Mouse (Mus musculus) mature B cell (primary cell): ENCODE data around the gene Khdc4.

Experiments used
- in situ Hi-C: fragments of 300-500 bp; cut with MboI; formaldehyde crosslinking; loops from 2 replicates; pipeline ENCODE4 v1.14.3; 2019

Khdc4 gene

DNA sequence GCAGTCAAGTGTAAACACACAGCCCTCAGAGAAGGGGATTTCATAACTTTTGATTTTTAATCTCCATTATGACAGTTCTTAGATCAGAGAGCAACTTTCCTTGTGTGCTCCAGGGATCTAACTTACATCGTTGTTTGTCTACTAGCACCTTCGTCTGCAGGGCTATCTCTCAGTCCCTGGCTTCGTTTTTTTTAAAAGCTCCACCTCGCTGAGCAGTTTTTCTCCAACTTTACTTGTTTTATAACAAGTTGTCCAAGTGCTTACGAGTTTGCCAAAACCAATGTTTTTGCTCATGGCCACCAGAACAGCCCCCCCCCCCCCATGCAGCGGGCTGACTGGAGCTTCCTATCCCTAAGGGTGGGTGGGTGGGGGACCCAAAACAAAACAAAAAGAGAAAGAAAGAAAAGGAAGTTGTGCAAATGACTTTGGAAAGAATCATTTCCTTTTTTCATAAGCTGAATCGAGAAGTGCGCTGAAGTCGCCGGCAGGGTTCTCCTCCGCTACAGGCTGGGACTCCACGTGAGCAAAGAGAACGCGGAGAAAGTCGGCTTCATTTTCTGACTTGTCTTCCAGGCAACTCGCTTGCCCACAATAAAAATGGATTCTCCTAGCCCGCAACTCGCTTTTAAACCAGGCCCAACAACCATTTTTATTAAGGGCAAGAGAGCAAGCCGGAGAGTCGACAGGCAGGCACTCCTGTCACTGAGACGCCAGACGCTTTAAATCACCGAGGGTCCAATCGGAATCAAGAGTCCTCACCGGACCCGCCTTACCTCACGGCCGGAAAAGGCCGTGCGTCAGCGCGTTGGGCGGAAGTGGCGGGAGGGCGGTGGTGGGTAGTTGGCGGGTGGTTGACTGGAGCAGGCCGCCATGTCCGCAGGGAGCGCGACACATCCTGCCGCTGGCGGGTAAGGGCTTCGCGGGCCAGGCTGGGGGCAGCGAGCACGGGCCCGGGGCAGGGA lies at the start of gene Khdc4:
TSS of gene Khdc4 (plus strand) at position 824 of the 962 bp plus-strand sequence.
- in situ Hi-C loops = no loop called here

DNA sequence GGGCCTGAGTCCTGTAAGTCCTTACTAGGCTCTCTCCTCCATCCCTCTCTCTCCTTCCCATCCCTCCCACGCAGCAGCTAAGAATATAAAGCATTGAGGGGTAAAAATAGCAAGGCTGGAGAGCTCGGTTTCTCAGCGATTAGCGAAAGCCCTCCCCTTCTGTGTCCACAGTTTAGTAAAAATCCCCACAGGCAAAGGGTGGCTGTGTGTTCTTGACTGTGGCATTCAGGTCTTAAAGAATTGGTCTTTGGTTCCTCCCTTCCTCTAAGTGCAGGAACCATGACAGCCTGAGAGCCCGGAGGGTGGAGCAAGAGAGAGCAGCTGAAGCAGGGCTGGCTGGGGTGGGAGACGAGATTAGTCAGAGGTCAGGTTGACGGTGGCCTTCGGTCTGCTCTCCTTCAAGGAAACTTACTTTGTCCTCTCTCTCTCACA lies 49.0 kb upstream of the Khdc4 start:
- in situ Hi-C loops = no loop called here

DNA sequence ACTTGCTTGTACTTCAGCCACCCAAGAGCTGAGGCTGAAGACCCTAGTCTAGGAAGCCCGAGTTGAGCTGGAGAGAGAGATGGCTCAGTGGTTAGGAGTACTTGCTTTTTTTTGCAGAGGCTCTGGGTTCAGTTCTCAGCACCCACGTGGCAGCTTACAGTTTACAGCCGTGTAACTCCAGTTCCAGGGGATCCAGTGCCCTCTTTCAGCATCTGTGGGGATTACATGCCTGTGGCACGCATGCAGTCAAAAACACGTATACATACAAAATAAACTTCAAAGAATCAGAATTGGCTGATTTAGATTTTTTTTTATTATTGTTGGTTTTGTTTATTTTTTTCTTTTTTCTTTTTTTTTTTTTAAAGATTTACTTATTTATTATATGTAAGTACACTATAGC lies 48.5 kb upstream of the Khdc4 start:
- in situ Hi-C loops = no loop called here

DNA sequence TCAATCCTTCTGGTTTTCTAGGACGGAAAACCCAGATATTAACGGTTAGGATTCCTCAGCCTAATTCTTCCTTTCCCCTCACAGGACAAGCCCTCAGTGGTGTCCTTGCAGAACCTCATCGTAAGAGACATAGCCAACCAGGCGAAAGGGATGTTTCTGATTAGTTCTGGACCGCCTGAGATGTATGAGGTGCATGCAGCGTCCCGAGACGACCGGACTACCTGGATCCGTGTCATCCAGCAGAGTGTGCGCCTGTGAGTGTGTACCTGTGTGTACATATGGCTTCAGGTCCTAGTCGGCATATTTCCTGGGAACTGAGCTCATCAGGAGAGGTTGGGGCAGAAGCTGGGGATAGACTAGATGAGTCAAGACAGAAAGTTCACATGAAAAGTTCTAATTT lies 46.4 kb upstream of the Khdc4 start:
- in situ Hi-C loops = no loop called here

DNA sequence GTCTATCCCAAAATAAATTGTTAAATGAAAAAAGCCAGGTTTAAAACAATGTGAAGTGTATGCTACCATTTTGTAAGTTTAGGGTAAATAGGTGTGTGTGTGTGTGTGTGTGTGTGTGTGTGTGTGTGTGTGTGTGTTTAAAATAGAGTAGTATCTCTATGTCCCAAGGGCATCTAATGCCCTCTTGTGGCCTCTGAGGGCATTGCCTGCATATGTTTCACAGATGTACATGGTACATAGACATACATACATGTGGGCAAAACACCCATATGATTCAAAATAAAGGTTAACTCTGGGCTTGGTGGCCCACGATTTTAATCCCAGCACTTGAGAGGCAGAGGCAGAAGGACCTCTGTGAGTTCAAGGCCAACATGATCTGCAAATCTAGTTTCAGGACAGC lies 44.9 kb upstream of the Khdc4 start:
- in situ Hi-C loops = loop anchor here (5.0 kb wide), 1 partner anchor 33 kb away; the partner anchor contains the start of gene Arhgef2

DNA sequence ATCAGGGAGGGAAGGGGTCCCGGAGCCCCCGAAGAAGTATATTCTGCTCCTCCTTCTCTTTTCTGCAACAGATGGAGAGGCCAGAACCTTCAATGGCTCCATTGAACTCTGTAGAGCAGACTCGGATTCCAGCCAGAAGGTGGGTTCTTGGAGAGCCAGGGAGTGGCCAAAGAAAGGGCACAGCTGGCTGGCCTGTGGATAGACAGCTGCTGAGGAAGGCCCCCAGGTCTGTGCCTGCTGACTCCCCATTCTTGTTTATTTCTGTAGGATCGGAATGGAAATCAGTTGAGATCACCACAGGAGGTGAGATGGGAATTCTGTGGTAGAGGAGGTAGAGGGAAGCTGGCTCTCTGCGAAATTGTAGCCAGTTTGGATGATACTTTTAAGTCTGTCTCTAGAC lies 42.5 kb upstream of the Khdc4 start:
- in situ Hi-C loops = loop anchor here (5.0 kb wide), 1 partner anchor 36 kb away; the partner anchor contains the start of gene Arhgef2

DNA sequence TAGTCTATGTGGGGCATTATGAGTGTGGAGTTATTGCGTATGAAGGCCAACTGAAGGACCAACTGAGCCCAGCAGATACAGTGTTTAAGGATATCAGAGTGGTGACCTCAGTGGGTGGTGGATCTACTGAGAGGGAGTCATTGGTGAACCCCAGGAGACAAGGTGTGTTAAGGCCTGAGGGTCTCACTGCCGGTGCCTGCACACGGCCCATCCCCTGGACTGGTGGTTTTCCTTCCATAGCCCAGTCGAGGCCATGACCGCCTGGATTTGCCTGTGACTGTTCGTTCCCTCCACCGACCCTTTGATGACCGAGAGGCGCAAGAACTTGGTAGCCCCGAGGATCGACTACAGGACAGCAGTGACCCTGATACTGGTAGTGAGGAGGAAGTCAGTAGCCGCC lies 39.7 kb upstream of the Khdc4 start:
- in situ Hi-C loops = no loop called here

DNA sequence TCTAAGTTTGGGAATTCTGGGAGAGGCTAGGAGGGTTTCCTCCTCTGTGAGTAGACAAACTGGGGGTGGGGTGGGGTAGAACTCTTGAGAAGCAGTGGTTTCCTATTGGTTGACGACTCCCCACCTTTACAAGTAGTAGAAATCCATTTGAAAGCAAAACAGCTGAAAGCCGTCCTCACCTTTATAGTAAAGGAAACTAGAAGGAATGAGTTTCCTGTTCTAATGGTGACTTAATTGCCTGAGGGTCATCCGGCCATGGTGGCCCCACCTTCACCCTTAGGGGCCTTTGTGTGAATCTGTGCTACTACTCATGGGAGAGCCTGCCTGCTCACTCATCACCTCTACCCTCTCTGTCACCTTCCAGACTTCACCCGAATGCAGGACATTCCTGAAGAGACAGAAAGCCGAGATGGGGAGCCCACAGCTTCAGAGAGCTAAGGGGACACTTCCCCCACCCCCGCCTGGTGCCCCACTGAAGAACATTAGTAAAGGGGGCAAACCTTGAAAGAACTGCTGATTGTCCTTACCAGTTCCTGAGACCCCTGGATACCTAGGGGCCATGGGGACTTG lies 39.1 kb upstream of the Khdc4 start:
- in situ Hi-C loops = no loop called here

DNA sequence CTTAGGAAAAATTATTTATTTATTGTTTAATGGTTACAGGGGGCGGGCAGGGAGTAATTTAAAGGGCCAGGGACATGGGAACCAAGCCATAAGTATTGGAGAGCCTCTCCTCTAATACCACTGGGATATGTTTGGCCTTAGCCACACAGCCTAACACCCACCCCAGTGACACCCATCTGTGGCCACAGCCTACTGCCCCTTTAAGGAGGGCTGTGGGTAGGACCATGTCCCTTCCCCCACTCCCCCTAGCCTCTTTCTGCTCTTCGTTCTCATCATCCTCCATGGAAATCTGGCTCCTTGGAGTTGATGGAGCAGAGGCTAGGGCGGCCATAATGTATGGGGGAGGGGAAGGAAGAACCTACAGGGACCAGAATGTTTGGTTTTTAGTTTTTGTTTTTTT lies 38.5 kb upstream of the Khdc4 start:
- in situ Hi-C loops = no loop called here

DNA sequence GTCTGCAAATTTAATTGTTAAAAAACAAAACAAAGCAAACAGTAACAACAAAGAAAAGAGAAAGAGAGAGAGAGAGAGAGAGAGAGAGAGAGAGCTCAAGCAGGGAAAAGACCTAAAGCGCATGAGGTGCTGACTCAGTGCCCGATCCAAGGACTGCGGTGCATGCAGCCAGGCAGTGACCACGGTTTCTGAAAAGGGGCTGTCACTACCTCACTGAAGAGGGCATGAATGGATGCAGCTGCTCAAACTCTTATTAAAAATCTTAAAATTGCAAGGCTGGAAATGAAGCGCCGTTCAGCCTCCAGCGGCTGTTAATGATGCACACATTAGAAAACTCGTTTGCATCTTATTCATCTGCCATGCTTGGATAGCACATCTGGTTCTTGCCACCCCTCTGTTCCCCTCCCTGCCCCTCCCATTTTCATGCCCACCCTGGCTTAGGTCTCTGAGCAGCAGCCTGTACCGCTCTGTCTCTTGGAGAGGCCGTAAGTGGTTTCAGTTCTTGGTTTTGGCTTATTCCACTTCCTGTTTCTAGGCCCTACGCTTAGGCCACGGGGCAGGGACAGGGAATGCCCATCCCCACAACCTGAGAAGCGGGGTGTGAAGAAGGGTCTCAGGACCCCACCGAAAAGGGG lies 37.7 kb upstream of the Khdc4 start:
- in situ Hi-C loops = no loop called here

DNA sequence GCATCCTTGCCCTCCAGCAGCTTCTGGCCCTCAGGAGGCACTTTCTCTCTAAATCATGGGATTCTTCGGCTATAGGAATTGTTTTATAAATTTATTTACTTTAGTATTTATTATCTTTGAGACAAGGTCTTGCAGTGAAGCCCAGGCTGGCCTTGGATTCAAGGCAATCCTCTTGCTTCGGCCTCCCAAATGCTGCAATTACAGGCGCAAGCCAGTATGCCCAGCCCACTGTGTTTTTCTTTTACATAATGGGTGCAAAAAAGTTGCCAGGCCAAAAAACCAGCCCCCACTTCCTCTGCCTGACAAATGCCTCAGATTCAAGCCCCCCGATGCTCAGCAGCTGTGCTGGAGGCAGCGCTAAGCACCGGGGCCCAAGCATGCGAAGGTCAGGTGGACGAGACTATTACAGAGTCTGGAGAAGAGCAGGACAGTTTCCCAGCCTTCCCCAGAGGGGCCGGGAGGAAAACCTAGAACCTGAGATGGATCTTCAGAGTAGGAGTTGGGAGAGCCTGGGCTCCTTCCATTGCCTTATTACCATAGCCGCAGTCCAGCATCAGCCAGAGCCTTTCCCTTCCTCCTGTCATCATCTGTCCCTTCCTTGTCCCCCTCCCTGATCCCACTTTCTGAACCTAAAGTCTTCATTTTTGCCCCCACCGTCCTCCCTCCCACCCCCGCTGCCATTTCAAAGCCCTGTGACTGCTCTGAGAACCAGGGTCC lies 37.0 kb upstream of the Khdc4 start:
- in situ Hi-C loops = no loop called here

DNA sequence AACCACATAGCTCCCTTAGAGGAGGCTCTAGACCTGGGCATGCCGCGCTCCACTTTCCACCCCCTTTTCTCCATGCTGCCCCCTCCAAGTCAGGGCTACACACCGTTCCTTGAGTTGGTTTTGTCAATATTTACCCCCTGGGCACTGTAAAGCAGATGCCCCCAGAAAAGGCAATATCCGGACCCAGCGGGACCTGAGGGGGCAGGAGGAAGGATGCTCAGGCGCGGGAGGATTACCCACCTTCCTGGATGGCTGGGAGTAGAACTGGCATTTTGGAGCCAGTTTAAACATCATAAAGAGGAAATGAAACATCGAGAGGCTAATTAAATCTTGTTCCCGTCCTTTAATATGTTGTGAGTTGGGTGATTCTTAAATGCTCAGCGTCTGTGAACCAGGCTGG lies 36.4 kb upstream of the Khdc4 start:
- in situ Hi-C loops = no loop called here

DNA sequence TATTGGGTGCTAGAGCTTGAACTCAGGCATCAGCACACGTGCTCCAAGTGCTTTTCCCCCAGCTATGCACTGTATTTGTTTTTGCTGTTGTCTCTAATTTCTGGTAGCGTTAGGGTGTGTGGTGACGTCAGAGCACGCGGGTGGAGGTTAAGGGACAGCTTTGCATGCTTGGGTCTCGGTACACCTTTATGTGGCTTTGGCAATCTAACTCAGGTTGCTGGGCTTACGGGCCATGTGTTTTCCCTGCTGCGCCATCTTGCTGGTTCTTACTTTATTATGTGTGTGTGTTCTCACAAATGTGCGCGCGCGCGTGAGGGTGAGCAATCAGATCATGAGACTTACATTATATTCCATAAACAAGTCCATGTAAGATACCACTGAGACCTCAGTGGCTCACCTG lies 35.6 kb upstream of the Khdc4 start:
- in situ Hi-C loops = no loop called here

DNA sequence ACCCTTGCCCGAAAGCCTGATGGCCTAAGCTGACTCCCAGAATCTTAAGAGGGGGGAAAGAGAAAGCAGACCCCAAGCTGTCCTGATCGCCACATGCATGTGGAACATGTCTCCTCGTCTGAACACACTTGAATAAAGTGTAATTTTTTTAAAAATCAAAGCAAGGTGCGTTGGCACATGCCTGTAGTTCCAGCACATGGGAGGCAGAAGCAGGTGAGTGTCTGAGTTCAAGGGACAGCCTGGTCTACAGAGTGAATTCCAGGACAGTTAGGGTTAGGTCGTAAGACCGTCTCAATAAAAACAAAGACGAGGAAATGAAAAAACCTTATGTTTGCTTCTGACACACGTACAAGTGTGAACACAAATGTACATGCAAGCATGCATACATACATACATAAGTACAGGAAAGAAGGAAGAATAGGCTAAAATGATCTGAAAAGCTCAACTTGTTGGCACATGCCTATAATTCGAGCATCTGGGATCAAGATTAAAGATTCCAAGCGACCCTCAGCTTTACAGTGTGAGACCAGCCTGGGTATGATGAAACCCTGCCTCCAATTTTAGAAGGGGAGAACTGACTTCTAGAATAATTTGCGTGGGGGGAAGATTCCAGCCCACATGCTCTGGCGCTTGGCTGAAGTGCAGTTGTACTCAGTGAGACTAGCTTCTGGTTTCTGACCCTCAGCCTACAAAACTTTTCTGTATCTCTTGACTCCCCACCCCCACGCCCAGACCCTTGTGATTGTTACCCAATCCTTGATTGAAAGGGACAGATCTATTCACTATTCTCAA lies 34.7 kb upstream of the Khdc4 start:
- in situ Hi-C loops = no loop called here

DNA sequence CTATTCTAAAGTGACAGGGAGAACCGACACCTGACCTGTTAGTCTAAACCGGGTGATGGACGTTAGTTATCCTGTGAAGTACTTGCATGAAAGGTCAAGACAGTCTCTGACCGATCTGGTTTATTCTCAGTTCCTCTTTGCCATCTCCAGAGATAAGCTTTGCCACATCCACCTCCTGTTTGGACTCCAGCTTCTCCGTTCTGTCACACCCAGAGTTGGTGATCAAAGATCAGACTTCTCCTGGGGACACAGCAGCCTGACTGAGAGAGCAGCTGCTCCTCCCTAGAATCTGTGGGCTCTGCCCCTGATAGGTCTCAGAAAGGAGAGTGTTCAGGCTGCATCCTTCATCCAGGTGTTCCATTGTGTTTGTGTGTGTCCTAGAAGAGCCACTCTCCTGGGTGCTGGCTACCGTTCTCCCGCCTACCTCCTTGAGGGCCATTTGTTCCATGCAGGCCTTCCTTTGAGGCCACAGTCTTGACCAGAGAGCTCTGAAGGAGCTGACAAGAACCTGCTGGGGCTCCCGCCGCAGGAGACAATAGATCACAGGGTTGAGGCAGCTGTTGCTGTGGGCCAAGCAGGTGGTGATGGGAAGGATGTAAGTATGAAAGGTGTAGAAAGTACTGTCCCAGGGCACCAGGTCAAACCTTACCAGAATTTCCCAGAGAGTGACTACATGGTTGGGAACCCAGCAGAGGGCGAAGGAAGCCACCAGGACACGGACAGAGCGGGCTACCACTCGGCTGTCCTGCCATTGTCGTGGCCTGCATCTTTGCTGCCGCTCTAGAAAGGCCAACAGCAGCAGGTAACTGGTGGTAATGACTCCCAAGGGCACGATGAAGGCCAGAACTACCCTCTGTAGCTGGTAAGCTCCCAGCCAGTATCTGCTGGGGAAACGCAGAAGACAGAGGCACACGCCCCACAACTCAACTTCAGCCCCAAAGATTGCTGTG lies 33.7 kb upstream of the Khdc4 start:
- in situ Hi-C loops = no loop called here

DNA sequence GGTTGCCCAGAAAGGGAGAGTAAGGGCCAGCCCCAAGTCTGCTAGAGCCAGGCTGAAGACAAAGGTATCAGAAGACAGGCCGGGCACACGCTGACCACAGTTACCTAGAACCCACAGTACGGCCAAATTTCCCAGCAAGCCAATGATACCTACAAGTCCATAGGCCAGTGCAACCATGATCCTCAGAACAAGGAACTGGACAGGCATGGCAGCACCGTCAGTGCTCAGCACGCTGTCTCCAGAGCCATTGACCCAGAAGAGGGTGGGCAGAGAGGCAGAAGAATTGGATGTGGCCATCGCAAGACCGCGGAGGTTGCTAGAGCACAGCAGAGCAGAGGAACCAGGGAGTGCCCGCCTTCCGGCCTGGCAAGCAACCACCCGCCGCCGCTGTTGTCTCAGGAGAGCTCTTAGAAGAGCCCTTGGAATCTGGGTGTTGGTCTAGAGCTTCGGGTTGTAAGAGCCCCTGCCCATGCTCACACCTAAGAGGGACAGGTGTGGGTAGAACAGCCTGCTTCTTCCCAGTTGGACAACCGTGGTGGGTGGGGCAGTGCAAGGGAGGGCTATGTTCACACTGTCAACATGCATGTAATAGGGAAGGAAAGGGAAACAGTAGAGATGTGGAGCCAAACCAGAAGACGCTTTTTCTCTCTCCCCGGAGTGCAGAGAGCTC lies 32.6 kb upstream of the Khdc4 start, which contains the start of gene Rxfp4:
TSS of gene Rxfp4 (minus strand) at position 297 of the 670 bp plus-strand sequence.
- in situ Hi-C loops = no loop called here

DNA sequence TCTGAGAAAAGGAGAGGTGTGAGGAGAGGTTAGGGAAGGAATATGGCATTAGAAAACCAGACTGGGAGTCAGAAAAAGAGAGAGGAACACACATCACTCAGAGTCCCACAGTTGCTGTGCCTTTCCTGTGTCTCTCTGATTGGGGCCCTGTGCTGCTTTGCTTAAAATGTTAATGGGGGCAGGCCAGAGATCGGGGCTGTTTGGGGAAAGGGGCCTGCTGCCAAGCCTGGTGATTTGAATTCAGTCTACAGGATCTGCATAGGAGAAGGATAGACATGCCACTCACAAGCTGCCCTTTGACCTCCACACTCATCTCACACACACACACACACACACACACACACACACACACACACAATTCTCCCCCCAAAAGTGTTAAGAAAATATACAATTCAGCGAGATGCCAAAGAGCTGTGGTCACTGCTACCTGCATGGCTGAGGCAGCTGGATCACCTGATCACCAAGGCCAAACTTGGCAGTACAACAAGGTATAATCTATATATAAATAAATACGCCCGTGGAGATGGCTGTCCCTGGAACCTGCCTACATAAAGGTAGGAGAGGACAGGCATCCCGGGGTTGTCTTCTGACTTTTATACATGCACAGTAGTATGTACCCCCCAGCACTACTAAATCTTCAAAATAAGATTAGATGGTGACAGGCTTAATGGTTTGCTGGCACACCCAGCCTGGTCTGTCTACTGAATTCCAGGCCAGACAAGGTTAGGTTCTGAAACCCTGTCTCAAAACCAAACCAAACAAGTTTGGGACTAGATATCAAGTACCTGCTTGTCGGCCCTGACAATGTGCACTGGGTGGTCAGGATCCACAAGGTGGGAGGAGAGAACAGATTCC lies 31.9 kb upstream of the Khdc4 start:
- in situ Hi-C loops = no loop called here

DNA sequence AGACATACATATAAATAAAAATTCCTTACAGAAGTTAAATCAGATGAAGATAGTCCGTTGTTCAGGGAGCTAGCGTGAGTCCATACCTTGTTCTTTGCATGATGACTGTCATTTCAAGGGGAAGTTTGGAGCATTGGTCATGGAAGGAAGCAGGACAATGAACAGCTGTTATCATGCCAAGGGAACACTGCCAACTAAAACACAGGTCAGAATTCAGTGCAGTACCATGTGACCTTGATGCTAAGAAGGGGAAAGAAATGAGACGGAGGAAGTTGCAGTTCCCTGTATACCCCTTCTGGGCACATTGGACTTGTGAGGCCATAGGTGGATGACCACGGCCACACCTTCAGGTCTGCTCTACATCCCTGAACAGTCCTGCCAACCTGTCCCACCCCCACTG lies 31.0 kb upstream of the Khdc4 start:
- in situ Hi-C loops = no loop called here

DNA sequence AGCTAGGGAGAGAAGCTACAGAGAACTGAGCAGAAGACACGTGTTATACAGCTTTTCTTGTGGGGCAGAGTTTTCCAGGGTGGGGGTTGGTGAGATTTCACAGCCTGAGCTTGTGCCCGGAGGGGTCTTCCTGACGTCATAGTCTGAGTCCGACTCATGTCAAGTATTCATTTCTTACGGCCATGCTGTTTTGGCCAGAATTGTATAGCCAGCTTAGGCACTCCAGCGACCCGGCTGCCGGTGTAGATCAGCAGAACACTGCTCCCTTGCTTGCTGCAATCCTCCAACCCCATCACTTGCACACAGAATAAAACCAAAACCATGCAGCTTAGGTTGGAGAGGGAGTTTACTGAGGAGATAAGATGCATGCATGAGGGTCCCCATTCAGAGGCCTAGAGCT lies 30.0 kb upstream of the Khdc4 start:
- in situ Hi-C loops = no loop called here
